In genomic region chr2:99060726-99061125, GRCm38 (mm10) we compare ENCODE assay signal across 19 mouse cellular contexts.
"Had no signal": no experiment of that assay in that cellular context is flagged by ENCODE, and none has a peak within 500 bp of the region (broad histone marks: within the 10 kb centered on the region; RNA-seq: fewer than 3 reads in every experiment).

No protein-coding gene starts in this region.

- H3K9ac ChIP-seq: liver, embryonic 14.5 days; lung, embryonic 14.5 days; midbrain, embryonic 12.5 days; neural tube, embryonic 13.5 days; neural tube, embryonic 15.5 days had no signal

- H3K27ac ChIP-seq: liver, embryonic 14.5 days; midbrain, embryonic 10.5 days; midbrain, embryonic 12.5 days; neural tube, embryonic 13.5 days; neural tube, embryonic 15.5 days had no signal

- H3K9me3 ChIP-seq: midbrain, embryonic 10.5 days; midbrain, embryonic 12.5 days; neural tube, embryonic 13.5 days; neural tube, embryonic 15.5 days had no signal

- DNase-seq: lung, adult 18-20 months; lung, embryonic 14.5 days; lung, postnatal 10 days; lung, postnatal 4 days; midbrain, embryonic 14.5 days; right cerebral cortex, adult 18-20 months; right cerebral cortex, postnatal 25 days; right cerebral cortex, postnatal 4 days; spleen, adult 18-20 months; thymus, adult 18-20 months; thymus, postnatal 25 days; thymus, postnatal 4 days had no signal

- H3K4me3 ChIP-seq: midbrain, embryonic 10.5 days; midbrain, embryonic 12.5 days; myocyte; neural tube, embryonic 13.5 days; neural tube, embryonic 15.5 days had no signal

- ATAC-seq: midbrain, embryonic 16.5 days had no signal

- H3K4me1 ChIP-seq: midbrain, embryonic 10.5 days; midbrain, embryonic 12.5 days; neural tube, embryonic 13.5 days; neural tube, embryonic 15.5 days had no signal

- H3K27me3 ChIP-seq: midbrain, embryonic 12.5 days; neural tube, embryonic 13.5 days; neural tube, embryonic 15.5 days had no signal

- H3K36me3 ChIP-seq: midbrain, embryonic 10.5 days; midbrain, embryonic 12.5 days; neural tube, embryonic 13.5 days; neural tube, embryonic 15.5 days had no signal

- H3K4me2 ChIP-seq: lung, embryonic 14.5 days; midbrain, embryonic 12.5 days; neural tube, embryonic 13.5 days; neural tube, embryonic 15.5 days had no signal
